Mouse (Mus musculus) heart, adult 2 months (tissue): ENCODE results near the gene Cadps2. TPM values are rescaled to one million over a fixed set of nuclear protein-coding genes. Genes with fewer than 3 reads are reported as not detected.

Experiments
- DNase-seq, 2 experiments: peaks; one replicate each; pipeline ENCODE4 v3.0.0; 2021
- H3K27ac ChIP-seq: fragments of 200-600 bp; 2 replicates; pipeline ENCODE4 v1.8.1; 2022
- H3K27me3 ChIP-seq: fragments of 200-500 bp; 2 replicates; pipeline ENCODE4 v1.6.1; 2012; ENCODE audit warnings: mild to moderate bottlenecking, low read length, inconsistent platforms, mixed read lengths; ENCODE audit not compliant: control insufficient read depth, insufficient read depth
- H3K36me3 ChIP-seq: fragments of 200-500 bp; 2 replicates; pipeline ENCODE4 v1.6.1; 2012; ENCODE audit warnings: low read length, inconsistent platforms; ENCODE audit not compliant: control insufficient read depth, insufficient read depth
- H3K4me1 ChIP-seq: fragments of 200-500 bp; 2 replicates; pipeline ENCODE4 v1.6.1; 2011; ENCODE audit warnings: low read length; ENCODE audit not compliant: control insufficient read depth, insufficient read depth
- H3K4me3 ChIP-seq: fragments of 200-600 bp; 2 replicates; pipeline ENCODE4 v1.8.1; 2022
- H3K79me2 ChIP-seq: fragments of 200-500 bp; replicated peaks from 2 replicates; pipeline ENCODE4 v1.6.1; 2012; ENCODE audit warnings: mild to moderate bottlenecking, inconsistent platforms, low read length, moderate library complexity, mixed read lengths; ENCODE audit not compliant: control insufficient read depth, insufficient read depth
- H3K9ac ChIP-seq: fragments of 200-500 bp; 2 replicates; pipeline ENCODE4 v1.6.1; 2012; ENCODE audit warnings: low read depth, mild to moderate bottlenecking, control low read depth, inconsistent platforms, low read length, mixed read lengths
- CTCF ChIP-seq: fragments of 200-600 bp; IDR thresholded peaks from 2 replicates; pipeline ENCODE4 v1.8.1; 2022; ENCODE audit warnings: antibody characterized with exemption, mild to moderate bottlenecking, moderate library complexity
- EP300 ChIP-seq: fragments of 200-500 bp; IDR thresholded peaks from 2 replicates; pipeline ENCODE4 v1.6.1; 2011; ENCODE audit warnings: low read depth, low read length, control low read depth; ENCODE audit not compliant: insufficient read depth
- POLR2A ChIP-seq: fragments of 200-500 bp; IDR thresholded peaks from 2 replicates; pipeline ENCODE4 v1.6.1; 2011; ENCODE audit warnings: mild to moderate bottlenecking, low read depth, low read length, control low read depth; ENCODE audit not compliant: insufficient read depth
- WGBS: fragments of 180-500 bp; shearing (Covaris S2); methylation state at CpG from one replicate; pipeline ENCODE4 v1.1.7; 2018; 5-methylcytosine and 5-hydroxymethylcytosine counted together
- intact Hi-C: fragments of 180-260 bp; cut with DNase I; formaldehyde crosslinking; loops from one replicate; pipeline ENCODE4 v1.15.1; 2025
- polyA plus RNA-seq: library from polyadenylated mRNA; depleted of rRNA; stranded (reverse); fragments of >200 nt; gene quantifications from 2 replicates; pipeline ENCODE4 v1.2.3, GENCODE M21; 2012
- total RNA-seq, 2 experiments: library from RNA; stranded (reverse); gene quantifications; 2 replicates each; pipeline ENCODE4 v1.2.3; 2021

The Cadps2 gene
- total and polyA plus RNA-seq, 3 experiments: 0.72 to 1.4 (median 1.1) TPM

DNA sequence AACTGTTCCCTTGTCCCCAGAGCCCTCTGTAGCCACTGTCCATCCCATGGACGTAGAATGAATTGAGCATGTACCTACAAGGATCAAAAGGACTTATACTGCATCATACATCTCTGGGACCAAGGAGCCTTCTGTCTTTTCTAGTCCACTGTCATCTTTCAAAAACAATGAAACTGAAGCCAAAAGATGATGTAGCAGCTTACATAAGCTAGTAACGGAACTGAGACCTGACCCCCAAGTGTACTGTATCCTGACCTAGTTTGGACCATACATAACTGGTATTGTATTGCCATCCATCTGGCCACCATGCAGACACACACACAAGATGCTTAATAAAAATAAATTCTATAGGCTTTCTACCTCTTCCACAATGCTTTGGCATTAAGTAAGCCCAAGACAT lies 350.2 kb downstream of the Cadps2 start:
- H3K4me1 ChIP-seq: no peaks in the 10 kb centered on the region
- intact Hi-C loops: no loop called here
- no peak overlapping the region for H3K4me3 ChIP-seq
- DNase-seq: no peak
- 64% methylated on average over 2 of the region's 2 CpGs for WGBS
- no peaks in the 10 kb centered on the region for H3K27me3 ChIP-seq
- H3K79me2 ChIP-seq: no peaks in the 10 kb centered on the region
- TF ChIP-seq POLR2A (no peak), CTCF (no peak), EP300 (no peak)
- H3K36me3 ChIP-seq: no peaks in the 10 kb centered on the region
- no peak overlapping the region for H3K27ac ChIP-seq
- no peak overlapping the region for H3K9ac ChIP-seq

DNA sequence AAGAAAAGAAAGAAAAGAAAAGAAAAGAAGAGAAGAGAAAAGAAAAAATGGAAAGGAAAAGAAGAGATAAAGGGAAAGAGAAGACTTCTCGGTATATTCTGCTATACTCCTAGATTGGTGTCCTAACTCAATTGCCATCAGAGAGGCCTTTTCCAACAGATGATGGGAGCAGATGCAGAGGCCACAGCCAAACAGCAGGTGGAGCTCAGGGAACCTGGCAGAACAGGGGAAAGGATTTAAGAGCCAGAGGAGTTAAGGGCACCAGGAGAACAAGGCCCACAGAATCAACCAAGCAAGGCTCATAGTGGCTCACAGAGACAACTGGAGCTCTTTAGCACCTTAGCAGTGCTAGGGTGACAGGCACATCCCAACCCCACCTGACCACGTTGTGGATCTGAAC lies 366.5 kb downstream of the Cadps2 start:
- H3K4me1 ChIP-seq: no peaks in the 10 kb centered on the region
- H3K79me2 ChIP-seq: no peaks in the 10 kb centered on the region
- no peaks in the 10 kb centered on the region for H3K27me3 ChIP-seq
- H3K27ac ChIP-seq: no peak overlapping the region
- H3K36me3 ChIP-seq: no peaks in the 10 kb centered on the region
- WGBS: 60% methylated on average over 2 of the region's 2 CpGs
- H3K9ac ChIP-seq: no peak overlapping the region
- TF ChIP-seq CTCF (peak; percentile 42), POLR2A (no peak)
- intact Hi-C loops: no loop called here
- no peak for DNase-seq
- no peak overlapping the region for H3K4me3 ChIP-seq

DNA sequence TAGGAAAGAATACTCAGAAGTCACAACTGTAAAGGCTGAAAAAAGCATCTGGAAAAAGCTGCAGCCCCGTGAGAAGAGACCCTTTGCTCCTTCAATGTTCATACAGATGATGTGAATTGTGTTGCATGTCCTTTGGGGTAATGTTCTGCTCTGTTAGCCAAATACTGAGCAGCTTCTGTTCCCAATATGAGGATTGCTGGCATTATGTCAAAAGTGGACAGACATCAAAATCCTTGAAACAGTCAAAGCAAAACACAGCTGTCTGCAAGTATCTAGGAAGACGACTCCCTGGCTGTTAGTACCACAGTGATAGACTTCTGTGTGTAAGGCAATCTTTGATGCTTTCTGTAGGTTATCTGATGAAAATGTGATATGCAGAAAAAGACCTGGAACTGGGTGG lies 367.4 kb downstream of the Cadps2 start:
- no peak for DNase-seq

GRCm38 (mm10) chr6:23467885-23468284 lies 371.3 kb downstream of the Cadps2 start:
- no peak overlapping the region for H3K27ac ChIP-seq
- intact Hi-C loops: loop anchor here (10.0 kb wide), 1 partner anchor 283 kb away; no protein-coding TSS in a partner anchor
- no peaks in the 10 kb centered on the region for H3K79me2 ChIP-seq
- no peaks in the 10 kb centered on the region for H3K4me1 ChIP-seq
- no peaks in the 10 kb centered on the region for H3K36me3 ChIP-seq
- H3K27me3 ChIP-seq: no peaks in the 10 kb centered on the region
- H3K9ac ChIP-seq: no peak overlapping the region
- no peak for DNase-seq
- 94% methylated on average over 4 of the region's 4 CpGs for WGBS
- H3K4me3 ChIP-seq: no peak overlapping the region
- TF ChIP-seq POLR2A (no peak), EP300 (no peak), CTCF (no peak)

More for the DNA sequence above, 367.4 kb downstream of the Cadps2 start:
- Histone ChIP-seq H3K4me1 (no peaks in the 10 kb centered on the region), H3K36me3 (no peaks in the 10 kb centered on the region), H3K27ac (no peak overlapping the region), H3K27me3 (no peaks in the 10 kb centered on the region), H3K9ac (no peak overlapping the region), H3K4me3 (no peak overlapping the region), H3K79me2 (no peaks in the 10 kb centered on the region)
- TF ChIP-seq POLR2A (no peak), EP300 (no peak), CTCF (no peak)
- intact Hi-C loops: no loop called here
- 45% methylated on average over 2 of the region's 2 CpGs for WGBS

DNA sequence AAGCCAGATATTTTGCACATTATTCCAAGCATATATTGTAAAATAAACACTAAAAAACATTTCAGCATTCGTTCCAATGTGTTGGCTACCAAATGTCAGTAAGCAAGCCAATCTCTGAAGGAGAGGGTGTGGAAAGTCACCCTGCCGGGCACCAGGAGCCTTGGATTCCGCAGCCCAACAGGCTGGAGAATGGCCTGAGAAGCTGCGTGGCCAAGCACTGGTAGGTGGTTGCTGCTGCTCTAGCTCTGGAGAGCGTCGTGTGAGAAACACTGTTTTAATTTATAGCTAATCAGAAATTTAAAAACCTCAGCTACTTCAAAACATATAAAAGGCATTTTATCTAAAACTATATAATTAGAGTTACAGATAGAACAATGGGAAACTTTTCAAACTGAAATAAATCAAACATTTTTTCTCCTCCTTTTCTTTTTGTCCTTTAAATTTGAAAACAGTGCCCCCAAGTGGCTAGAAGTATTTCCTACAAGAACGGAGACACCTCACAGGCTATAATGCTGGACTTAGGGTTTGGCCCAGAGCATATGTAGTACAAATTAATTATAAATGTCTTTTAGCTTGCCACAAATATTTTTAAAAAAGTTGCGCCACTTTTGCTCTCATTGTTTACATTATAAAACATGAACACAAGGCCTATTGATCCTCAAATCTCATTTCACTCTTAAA lies 376.5 kb downstream of the Cadps2 start:
- no peaks in the 10 kb centered on the region for H3K79me2 ChIP-seq
- no peak for DNase-seq
- H3K27ac ChIP-seq: no peak overlapping the region
- no peak overlapping the region for H3K9ac ChIP-seq
- H3K4me3 ChIP-seq: no peak overlapping the region
- no peaks in the 10 kb centered on the region for H3K36me3 ChIP-seq
- no peaks in the 10 kb centered on the region for H3K4me1 ChIP-seq
- 24% methylated on average over 8 of the region's 8 CpGs for WGBS
- intact Hi-C loops: loop anchor here (10.0 kb wide), 1 partner anchor 278 kb away; no protein-coding TSS in a partner anchor
- no peaks in the 10 kb centered on the region for H3K27me3 ChIP-seq
- no peak for TF ChIP-seq POLR2A
- TF ChIP-seq CTCF: peak; percentile 68

DNA sequence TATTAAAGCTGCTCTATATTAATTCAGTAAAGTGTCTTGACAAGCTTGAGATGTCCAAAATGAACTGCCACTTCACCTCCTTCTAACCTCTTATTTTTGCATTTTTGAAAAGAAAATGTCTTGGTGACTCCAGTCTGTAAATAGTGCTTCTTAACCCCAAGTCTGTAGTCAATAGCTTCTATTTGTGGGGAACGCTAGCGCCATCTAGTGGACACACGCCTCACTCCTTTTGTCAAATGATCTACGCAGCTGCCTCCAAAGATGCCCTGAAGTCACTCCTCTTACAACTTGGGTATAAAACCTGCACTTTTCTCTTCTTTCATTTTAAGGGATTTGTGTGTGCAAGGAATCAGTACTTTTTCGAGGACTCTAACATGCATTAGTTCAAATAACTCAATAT lies 381.5 kb downstream of the Cadps2 start:
- no peaks in the 10 kb centered on the region for H3K27me3 ChIP-seq
- WGBS: 5% methylated on average over 5 of the region's 5 CpGs
- intact Hi-C loops: no loop called here
- H3K36me3 ChIP-seq: no peaks in the 10 kb centered on the region
- peak in 1 of 2 experiments; percentile 36 for DNase-seq
- no peak overlapping the region for H3K9ac ChIP-seq
- H3K4me3 ChIP-seq: no peak overlapping the region
- TF ChIP-seq CTCF (peak; percentile 85), POLR2A (no peak)
- H3K27ac ChIP-seq: no peak overlapping the region
- no peaks in the 10 kb centered on the region for H3K79me2 ChIP-seq
- no peaks in the 10 kb centered on the region for H3K4me1 ChIP-seq
